Mouse (Mus musculus): ENCODE data around the gene Mcf2l.

- TF ChIP-seq CTCF (IDR thresholded peaks at IDR 0.05) (no peak), EP300 (IDR thresholded peaks at IDR 0.05) (no peak)
These were observed 21.4 kb downstream of the Mcf2l start for GRCm38 (mm10) chr8:12894783-12895534.

Data from lung, postnatal 0 days (tissue).